Mouse (Mus musculus): ENCODE results near the gene Aktip.

DNA sequence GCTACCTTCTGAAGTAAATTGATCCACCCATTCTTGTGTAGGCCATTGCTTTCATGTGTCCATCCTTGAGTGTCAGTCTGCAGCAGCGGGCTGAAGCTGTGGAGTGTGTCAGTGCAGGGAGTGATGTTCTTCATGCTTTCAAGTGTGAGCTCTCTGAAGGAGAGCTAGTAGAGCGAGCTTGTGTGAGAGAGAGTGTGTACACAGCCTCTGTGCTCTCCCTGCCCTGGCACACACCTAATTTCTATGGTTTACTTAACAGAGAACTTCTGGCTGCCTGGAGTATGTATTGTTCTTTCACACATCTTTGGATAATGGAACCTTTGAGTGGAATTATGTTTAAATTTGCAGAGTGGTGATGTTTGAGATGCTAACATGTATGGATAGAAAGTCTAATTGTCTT, 110.2 kb downstream of the Aktip start:
- no peak for TF ChIP-seq CTCF (conservative IDR thresholded peaks at IDR 0.05; ENCODE audit: low read length)
- TF ChIP-seq NANOG (IDR thresholded peaks at IDR 0.05; ENCODE audit: borderline replicate concordance, low read length): no peak
